Mouse (Mus musculus): ENCODE measurements at regions not wholly inside any gene's neighbourhood (a gene's known extent, or its start where the extent isn't known, plus 50 kb on each side); places are given as distances from the start of the nearest gene placed in this dataset.
A peak's percentile ranks its signal among the peaks of the same experiment; 100 is the strongest.
"Not testable (repeated sequence)": the region's sequence is repeated elsewhere in the genome, so short reads cannot be mapped to it uniquely, and the experiment has no call there.

DNA sequence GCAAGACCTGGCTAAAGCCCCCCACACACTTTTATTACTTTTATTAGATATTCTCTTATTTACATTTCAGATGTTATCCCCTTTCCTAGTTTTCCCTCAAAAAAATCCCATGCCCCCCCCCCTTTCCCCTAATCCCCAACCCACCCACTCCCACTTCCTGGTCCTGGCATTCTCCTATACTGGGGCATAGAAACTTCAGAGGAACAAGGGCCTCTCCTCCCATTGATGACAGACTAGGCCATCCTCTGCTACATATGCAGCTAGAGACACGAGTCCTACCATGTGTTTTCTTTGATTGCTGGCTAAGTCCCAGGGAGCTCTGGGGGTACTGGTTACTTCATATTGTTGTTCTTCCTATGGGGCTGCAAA is 116.8 kb downstream of the Rfpl4b start:
- not testable (repeated sequence) for DNase-seq

DNA sequence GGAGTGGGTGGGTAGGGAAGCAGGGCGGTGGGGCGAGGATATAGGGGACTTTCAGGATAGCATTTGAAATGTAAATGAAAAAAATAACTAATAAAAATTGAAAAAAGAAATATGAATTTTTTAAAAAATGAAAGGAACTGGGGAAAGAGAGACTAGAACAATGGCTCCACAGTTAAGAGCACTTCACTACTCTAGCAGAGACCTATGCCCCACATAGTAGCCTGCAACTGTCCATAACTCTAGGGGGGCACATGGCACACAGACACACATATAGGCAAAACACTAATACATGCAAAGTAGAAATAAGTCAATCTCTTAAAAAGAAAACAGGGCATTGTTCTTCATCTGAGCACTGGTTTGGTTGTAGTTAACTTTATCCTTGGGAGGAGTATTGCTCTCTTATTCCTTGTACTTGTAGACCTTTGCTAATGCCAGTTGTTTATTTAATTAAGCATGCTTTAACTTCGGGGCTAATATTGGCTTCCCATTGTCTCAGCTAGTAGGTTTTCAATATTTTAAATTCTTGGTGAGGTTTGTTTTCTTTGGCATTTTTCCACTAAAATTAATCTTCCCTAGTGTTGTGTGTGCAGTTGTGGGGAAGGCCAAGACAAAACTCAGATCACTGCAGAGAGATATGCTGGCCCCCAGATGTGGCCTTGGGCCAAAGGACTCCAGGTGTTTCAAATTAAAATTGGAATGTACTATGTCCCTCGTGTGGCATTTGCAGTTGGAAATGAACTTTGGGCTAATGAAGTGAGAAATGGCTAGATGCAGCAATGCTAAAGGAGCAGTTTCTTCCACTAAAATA is 117.4 kb downstream of the Rfpl4b start:
- no peak for DNase-seq

DNA sequence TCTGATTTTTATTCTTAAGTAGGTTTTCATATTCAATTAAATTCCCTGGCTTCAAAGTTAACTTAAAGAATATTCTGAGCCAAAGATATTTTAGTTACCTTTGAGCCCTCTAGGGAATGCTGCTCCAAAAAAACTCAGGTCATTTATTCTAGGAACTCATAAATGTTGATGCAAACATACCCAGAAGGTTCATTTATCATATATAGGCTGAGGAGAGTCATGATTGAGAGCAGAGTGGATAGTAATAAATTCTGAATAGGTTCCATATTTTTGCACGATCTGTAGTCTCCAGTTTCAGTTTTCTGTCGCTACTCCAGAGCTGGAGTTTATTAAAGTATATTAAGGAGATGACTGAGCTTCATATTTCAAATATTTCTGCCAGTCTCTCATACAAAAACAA is 144.1 kb downstream of the Rfpl4b start:
- DNase-seq: no peak

DNA sequence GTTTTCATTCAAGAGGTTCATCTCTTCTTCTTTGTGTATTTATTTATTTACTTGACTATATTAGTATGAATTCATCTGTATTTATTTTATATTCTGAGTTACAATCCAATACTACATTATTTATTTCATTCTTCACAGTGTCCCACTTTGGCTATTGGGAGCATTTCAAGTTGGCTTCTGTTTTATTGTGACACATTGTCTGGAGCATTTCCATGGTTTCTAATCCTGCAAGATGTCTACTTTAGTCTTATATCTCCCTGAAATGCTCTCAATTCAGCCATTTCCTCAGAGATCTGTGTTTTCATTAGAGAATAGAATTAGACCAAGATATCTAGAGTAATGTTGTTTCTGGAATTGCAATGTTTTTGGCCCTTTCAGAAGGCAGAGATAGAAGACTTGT is 153.0 kb downstream of the Rfpl4b start:
- no peak for DNase-seq

DNA sequence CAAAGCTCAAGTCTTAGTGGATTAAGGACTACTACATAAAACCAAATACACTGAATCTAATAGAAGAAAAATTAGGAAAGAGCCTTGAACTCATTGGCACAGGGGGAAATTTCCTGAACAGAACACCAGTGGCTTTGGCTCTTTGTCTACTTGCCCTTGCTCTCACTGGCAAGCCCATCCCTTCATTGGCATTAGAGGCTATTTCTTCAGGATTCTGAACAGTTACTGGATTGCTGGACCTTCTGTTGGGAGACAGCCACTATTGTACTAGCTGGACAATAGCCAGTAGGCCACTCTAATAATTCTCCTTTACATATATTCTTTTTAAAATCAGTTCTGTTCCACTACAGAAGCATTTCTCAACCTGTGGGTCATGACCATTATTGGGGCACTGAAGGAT is 153.7 kb downstream of the Rfpl4b start:
- DNase-seq: no peak

DNA sequence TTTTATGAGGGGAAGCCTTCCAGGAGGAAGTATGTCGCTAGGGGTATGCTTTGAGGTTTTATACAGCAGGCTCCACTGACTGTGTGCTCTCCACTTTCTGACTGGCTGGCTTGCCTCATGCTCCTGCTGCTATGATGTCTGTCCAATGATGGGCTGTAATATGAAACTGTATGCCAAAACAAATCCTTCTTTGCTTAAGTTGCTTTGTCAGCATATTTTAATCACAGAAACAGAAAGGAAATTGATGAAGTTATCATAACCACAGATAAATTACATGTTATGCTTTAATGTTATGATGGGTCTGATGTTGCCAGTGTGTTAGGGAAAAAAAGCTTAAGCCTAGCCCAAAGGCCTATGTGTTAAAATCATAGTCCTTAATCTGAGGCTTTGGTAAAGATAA is 185.9 kb downstream of the Rfpl4b start:
- DNase-seq: no peak

DNA sequence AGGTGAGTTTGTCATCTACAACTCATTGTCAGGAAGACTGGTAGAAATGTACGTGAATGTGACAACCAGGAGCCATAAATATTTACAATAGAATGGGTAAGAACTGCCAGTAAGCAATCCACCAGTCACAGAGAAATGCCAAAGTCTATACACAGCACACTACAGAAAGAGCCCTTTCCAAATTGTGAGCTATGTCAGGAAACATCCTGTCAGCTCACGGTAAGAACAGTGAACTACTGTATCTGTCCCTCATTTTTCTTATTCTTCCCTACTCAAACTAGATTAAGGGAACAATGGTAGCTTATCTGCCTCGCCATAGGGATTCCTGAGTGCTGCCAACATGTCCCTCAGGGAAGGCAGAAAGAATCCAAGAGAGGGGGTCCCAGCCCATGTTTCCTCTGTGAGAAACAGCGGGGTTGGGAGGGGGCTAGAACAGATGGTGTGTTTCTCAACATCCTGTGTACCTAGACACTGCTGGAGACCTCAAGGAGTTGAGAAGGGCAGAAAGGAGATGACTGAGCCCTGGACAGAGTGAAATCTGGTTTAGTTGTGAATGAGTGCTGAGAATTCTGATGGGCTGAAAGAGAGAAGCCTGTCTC is 191.6 kb downstream of the Rfpl4b start:
- DNase-seq: no peak

DNA sequence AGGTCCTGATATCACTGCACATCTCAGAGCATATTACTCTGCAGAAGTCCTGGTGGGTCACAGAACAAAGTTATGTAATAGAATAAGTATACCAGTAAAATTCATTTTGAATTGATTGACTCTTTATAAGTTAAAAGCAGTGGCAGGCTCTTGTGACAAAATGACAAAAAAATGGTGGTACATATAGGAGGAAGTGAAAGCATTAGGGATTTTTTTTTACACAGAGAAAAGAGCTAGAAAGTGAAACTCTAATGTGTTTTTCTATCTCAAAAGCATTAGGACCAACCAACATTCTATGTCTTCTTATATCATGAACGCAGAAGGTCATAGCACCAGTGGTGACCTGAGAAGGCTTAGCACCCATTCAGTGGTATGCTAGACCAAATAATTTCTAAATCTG is 198.2 kb downstream of the Rfpl4b start:
- DNase-seq: no peak

DNA sequence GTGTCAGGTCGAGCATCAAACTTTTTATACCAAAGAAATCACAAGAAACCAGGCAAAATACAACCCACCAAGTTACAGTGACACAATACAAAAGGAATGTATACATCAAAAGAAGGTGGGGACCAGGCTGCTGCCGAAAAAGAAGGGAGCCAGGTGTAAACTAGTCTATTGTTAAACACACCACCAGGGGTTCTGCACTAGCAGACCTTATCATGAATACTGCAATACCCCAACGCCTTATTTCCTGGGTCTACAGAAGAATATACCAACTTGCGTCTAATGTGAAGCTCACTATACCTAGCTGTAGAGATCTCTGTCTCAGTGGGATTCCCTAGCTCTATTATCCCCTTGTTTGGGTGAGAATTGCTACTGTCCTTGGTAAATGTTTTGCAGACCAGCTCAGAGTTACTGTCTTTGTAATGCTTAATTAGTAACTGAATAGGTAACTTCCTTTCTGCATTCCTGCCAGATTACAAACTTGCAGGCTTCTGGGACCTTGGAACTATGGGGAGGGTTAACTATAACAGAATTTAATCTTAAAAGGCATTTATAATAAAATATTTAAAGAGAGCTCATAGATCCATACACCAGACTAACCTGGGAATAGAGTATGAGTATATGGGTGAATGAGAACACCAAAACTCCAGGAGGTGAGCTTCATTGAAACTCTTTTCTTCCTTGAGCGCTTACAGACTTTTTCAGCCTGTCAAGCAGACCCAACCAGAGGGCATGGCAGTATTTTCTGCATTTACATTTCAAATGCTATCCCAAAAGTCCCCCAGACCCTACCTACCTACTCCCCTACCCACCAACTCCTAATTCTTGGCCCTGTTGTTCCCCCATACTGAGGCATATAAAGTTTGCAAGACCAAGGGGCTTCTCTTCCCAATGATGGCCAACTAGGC is 211.7 kb downstream of the Rfpl4b start:
- DNase-seq: no peak

DNA sequence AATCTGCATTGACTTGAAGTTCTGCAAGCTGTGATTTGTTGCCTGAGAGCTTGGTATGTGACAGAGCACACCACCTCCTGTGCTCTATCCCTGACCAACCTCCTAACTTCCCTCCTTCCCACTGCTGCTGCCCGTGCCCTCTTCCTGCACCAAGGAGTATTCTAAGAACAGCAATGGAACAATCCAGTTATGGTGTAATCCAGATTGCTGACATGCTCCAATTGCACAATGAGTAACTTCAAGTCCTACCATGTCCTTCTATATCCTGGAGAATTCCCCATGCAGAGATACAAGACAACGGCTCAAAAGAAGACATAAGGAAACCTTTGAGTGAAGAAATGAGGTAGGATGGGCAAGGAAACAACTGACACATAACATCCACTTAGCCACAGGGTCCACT is 235.5 kb downstream of the Rfpl4b start:
- DNase-seq: no peak

DNA sequence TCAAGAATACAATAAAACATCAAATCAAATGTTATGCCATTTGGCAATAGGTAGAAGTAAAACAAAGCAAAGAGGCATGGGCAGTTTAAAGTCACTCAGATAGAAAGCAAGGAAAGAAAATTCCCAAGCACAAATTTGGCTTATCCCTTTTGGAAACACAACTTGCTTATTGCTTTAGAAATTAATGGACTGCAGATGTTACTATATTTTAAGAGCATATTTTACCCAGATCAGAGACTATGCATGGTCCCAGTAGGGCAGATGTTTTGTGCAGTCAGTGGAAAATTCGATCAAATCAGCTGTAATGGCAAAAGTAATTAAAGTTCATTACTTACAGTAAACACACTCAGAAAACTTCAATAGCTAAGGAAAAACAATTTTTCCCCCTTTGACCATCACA is 245.9 kb downstream of the Rfpl4b start:
- DNase-seq: no peak

DNA sequence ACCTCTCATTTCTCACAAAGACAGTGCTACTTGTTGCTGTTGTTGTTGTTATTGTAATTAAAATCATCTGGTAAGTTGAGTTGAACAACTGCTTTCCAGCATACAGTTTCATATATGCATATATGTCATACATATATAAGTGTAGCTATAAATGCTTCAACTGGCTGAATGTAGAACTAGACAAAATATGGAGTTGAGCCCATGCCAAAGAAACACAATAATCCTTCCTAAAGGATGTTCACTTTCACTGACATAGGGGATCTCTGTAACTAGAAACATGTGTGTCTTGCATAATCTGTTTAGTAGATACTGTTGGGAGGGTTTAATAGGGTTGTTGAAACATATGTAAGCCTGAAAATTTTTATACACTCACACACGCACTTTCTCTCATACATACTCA is 247.9 kb downstream of the Rfpl4b start:
- no peak for DNase-seq

DNA sequence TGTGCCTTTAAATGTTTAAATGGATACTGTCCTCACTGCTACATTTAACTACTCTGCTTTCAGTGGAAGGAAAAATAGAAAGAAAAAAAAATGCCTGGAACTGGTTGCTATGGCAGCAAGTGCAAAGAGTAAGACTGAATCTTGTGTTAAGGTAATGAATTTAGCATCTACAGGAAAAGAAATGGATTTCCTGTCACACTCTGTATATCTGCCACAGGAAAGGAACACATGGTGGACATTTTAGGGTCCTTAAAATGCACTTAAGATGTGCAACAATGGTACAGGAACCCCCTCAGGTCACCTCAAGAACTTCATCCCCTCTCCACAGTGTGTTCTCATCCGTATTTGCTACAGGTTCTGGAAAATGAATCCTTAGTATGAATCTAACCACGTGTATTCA is 248.4 kb downstream of the Rfpl4b start:
- no peak for DNase-seq

DNA sequence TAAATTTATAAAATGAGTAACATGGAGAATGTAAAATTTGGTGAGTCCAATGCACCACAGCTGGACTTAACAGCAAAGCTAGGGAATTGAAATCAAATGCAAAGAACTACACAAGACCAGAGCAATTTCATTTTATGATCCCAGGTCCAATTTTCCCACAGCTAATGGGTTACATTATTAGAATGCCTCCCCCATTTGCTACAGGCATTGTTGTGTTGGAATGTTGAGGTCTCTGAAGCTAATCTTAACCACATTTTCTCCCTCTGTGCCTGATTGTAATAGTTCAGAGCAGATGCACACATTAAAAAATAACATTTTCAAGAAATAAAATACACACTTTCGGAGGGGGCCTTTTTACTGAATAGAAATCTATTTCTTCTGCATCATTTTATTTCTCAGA is 254.3 kb downstream of the Rfpl4b start:
- DNase-seq: no peak

DNA sequence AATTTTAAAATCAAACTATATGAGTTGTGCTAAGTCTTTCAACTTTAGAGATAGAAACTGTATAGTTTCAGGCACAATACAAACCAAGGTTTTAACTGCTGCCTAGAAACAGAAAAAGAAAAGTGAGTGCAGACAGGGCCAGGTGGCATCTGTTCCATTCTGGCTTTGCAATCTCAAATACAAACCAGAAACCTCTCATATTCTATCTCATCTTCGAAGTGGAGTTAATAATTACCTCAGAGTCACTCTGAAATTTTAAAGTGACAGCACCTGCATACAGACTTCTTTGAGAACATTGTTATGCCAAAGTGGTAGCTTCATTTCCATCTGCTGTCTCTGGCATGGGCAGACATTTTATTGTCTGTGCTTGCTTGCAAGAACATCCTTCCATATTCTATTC is 255.2 kb downstream of the Rfpl4b start:
- no peak for DNase-seq

DNA sequence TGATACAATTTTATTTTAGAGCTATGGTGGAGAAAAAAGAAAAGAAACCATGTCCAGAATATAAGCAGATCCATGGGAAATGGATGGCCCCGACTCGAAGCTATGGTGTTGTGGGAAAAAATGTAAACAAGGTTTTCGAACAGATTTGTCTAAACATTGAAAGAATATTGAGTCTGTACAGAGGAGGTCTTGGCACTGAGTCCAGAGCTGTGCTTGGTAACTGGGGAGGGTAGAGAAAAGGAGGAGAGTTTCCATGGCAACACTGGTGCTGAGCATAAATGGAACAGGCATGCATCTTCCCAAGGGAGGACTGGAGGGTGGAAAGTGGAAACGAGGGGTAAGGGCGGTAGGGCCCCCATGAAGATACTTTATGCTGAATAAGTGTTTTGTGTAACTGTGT is 266.5 kb downstream of the Rfpl4b start:
- no peak for DNase-seq

DNA sequence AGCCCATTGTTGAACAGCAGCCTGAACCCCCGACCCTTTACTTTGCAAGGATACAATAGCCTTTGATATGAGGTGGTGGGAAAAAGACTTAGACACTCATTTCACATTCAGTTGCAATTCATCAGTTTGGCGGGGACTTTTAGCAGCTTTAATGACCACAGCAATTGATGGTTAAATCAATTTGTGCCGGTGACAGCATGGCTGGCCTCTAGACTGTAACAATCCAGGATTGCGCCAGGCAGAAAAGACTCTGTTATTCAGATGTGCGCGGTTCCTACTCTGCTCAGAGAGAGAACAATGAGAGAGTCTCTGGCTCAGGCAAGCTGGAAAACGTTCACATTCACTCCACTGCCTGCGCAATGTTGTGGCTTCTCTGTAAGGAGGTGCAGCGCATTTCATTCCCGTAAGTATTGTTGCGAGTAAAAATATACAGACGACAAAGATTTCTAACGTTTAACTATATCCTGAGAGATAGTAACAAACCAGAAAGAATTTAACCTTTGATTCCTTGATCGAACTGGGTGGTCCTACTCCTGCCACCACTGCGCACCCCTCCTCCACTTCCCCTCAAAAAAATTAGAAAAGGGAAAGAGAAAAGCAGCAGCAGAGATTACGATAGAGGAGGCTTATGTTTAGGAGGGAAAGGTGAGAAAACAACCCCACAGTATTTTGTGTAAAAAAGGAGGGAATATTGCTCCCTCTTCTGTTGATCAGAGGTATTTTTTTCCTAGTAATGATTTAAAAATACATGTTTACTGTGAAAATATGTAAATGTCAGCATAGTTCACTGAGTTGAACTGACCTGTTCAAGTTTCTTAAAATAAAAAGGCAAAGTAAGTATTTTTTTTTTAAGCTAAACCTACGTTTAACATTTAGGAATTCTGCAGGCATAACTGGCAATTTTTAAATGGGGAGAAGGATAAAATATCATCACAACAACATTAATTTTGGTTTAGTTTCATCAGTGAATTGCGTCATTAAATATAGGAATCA is 267.6 kb downstream of the Rfpl4b start:
- DNase-seq: peak; percentile 13

DNA sequence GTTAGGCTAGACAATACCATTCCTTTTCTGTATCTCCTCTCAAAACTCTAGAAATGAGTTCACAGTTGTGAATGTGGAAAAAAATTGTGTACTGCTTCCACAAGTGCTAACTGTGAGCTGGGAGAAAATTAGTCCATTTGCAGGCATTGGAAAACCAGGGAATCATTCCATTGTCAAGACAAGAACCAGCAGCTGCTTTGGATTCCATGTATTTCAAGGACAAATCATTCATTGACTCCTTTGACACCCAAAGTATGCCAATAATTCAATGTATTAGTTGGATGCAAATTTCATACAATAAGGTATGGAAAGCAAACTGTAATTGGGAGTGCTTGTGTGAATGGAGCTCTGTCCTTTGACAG is 268.3 kb downstream of the Rfpl4b start:
- no peak for DNase-seq

DNA sequence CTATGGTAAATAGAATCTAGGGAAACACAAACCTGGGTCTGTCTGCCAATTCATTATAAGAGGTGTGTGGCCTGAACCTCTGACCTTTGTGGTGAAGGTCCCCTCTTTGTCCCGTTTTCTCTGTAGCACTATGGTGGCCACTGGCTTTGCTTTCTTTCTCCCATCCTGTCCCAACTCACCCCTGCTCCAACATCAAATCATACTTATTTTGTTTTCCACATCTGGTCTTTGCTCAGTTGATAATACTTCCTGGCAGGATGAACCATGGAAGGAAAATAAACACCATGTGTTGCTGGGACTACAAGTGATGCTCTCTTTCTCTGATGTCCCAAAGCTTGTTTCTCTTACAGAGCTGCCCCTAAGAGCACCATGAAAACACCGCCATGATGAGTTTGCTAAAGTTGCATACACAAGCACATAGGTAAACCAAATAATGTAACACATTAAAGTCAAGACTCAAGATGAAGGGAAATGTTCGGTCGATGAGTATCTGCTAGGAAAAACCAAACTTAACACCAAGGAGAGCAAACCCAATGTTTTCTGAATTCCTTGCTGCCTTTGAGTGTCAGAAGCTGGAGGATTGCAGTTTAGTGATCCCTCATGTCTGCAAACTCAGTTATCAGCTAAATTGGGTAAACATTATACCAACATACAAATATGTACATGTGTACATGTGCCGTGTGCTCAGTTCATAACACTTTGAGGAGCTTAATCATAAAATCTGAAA is 269.1 kb downstream of the Rfpl4b start:
- DNase-seq: no peak

DNA sequence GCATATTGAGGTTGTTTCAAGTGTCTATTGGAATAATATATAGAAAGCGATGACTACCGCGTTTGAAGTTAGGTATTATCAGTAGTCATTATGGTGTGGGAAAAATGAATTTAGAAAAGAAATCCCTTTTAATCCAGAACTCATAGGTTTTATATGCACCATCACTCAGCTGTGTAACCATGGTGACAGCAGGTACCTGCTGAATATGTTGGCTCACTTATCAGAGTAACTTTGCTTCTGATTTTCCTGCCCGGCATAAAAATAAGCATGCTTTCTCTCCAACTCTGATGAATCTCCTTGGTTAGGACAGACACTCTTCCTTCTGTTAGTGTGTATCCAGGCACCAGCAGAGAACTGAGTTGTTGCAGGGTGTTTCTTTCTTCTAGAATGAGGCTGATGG is 281.5 kb downstream of the Rfpl4b start:
- DNase-seq: no peak

DNA sequence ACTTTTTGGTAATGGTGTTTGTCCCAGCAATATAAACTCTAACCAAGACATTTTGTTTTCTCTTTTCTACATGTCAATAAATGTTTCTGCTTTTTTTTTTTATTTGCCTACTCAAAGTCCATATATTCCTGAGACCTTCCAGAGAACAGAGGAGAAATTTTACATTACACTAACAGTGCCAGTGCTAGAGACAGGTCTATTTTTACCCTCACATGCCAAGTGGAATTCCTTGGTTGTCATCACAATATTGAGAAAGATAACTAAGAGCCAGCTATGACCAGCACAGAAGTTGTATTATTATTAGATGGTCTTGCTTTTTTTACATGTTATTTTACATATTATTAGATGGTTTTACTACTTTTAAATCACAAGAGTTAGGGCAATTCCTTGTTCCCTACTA is 282.8 kb downstream of the Rfpl4b start:
- DNase-seq: no peak

All from adrenal gland, postnatal 10 days (tissue).